Mouse (Mus musculus) small intestine, adult 2 months (tissue): Measurements from ENCODE around the gene Bcl9.

Experiments
- CTCF ChIP-seq: fragments of 200-500 bp; IDR thresholded peaks from 2 replicates; pipeline ENCODE4 v1.5.1; 2012; ENCODE audit warnings: low read depth, mild to moderate bottlenecking, control low read depth, inconsistent platforms, low read length, moderate library complexity, mixed read lengths; ENCODE audit not compliant: insufficient replicate concordance, insufficient read length; ENCODE audit errors: extremely low read depth
- POLR2A ChIP-seq: fragments of 200-500 bp; IDR thresholded peaks from 2 replicates; pipeline ENCODE4 v1.6.1; 2012; ENCODE audit warnings: low read depth, mild to moderate bottlenecking, control low read depth, inconsistent platforms, low read length, moderate library complexity

DNA sequence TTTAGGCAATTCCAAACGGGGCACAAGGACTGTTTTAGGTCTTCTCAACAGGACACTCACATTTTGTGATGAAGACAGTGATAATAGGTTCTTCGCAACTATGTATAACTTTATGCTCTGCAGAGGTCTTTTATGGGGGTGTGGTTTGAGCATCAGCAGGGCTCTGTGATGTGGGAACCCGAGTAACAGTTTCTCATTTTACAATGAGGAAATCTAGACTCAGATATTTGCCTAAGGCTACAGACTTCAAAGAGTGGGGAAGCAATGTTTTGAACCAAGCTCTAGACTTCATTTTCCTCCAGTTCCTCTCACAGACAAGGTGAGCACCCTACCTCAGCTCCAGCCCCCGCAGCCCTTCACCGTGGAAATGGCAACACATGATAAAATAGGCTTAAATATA is 23.8 kb downstream of the Bcl9 start:
- TF ChIP-seq CTCF (no peak), POLR2A (no peak)
